Mouse (Mus musculus) midbrain, embryonic 16.5 days (tissue): ENCODE measurements around the gene Tnfrsf14. TPM values are rescaled to one million over a fixed set of nuclear protein-coding genes. Genes with fewer than 3 reads are reported as not detected.

Experiments used
- ATAC-seq: fragments of 200-750 bp; cut with Nextera tagmentation; 2 replicates; pipeline ENCODE4 v1.8.0; 2017; ENCODE audit warnings: moderate TSS enrichment
- H3K27ac ChIP-seq: fragments of 300-500 bp; sonication (generic); 2 replicates; pipeline ENCODE4 v1.5.1; 2014; ENCODE audit warnings: mild to moderate bottlenecking, low read length, mixed read lengths
- H3K27me3 ChIP-seq: fragments of 300-500 bp; sonication (generic); 2 replicates; pipeline ENCODE4 v1.6.1; 2014; ENCODE audit warnings: low read depth, low read length, mixed read lengths; ENCODE audit not compliant: control insufficient read depth, insufficient read depth
- H3K36me3 ChIP-seq: fragments of 300-500 bp; sonication (generic); 2 replicates; pipeline ENCODE4 v1.6.1; 2014; ENCODE audit warnings: mild to moderate bottlenecking, low read length, moderate library complexity, mixed read lengths; ENCODE audit not compliant: control insufficient read depth, insufficient read depth
- H3K4me1 ChIP-seq: fragments of 300-500 bp; sonication (generic); 2 replicates; pipeline ENCODE4 v1.6.1; 2014; ENCODE audit warnings: mild to moderate bottlenecking, low read length, mixed read lengths; ENCODE audit not compliant: control insufficient read depth, insufficient read depth
- H3K4me2 ChIP-seq: fragments of 300-500 bp; sonication (generic); 2 replicates; pipeline ENCODE4 v1.6.1; 2014; ENCODE audit warnings: mild to moderate bottlenecking, low read length, mixed read lengths
- H3K4me3 ChIP-seq: fragments of 300-500 bp; sonication (generic); 2 replicates; pipeline ENCODE4 v1.5.1; 2014; ENCODE audit warnings: low read depth, mild to moderate bottlenecking, low read length, moderate library complexity, mixed read lengths
- H3K9ac ChIP-seq: fragments of 300-500 bp; sonication (generic); 2 replicates; pipeline ENCODE4 v1.6.1; 2014; ENCODE audit warnings: low read depth, low read length, mixed read lengths
- H3K9me3 ChIP-seq: fragments of 300-500 bp; sonication (generic); replicated peaks from 2 replicates; pipeline ENCODE4 v1.6.1; 2014; ENCODE audit warnings: mild to moderate bottlenecking, low read length, mixed read lengths; ENCODE audit not compliant: control insufficient read depth, poor library complexity, severe bottlenecking
- WGBS: fragments of 180-500 bp; shearing (Covaris S2); extraction: QIAGEN DNeasy Blood & Tissue Kit; methylation state at CpG from one replicate; pipeline ENCODE4 v1.1.7; 2014; 5-methylcytosine and 5-hydroxymethylcytosine counted together
- polyA plus RNA-seq: library from polyadenylated mRNA; unstranded; fragments of >200 nt; fragmentation: Nextera tagmentation; extraction: Ambion mirVana; gene quantifications from 2 replicates; pipeline ENCODE4 v1.2.1, GENCODE M21; 2015

Gene Tnfrsf14
- polyA plus RNA-seq, 1 experiment from 2014 or later = not detected

- Histone ChIP-seq H3K4me2 (no peak overlapping the region), H3K9ac (no peak overlapping the region), H3K4me1 (peaks cover 32% of the 10 kb centered on the region), H3K36me3 (no peaks in the 10 kb centered on the region), H3K4me3 (no peak overlapping the region), H3K9me3 (no peaks in the 10 kb centered on the region), H3K27ac (no peak overlapping the region), H3K27me3 (peaks cover 7% of the 10 kb centered on the region; the same call in 1 of the 2 replicates)
- WGBS = 29% methylated on average over 9 of the region's 9 CpGs
- no peak for ATAC-seq
These were observed 28.2 kb upstream of the Tnfrsf14 start for GRCm38 (mm10) chr4:154956604-154957003.

GRCm38 (mm10) chr4:154952461-154953241 lies 24.3 kb upstream of the Tnfrsf14 start:
- Histone ChIP-seq H3K4me1 (peaks cover 10% of the 10 kb centered on the region; the same call in 1 of the 2 replicates), H3K36me3 (no peaks in the 10 kb centered on the region), H3K27ac (no peak overlapping the region), H3K27me3 (peaks cover 3% of the 10 kb centered on the region; the same call in 1 of the 2 replicates), H3K4me3 (no peak overlapping the region), H3K9me3 (no peaks in the 10 kb centered on the region), H3K9ac (peak overlapping the region; percentile 16), H3K4me2 (peak overlapping the region; percentile 36)
- 1% methylated on average over 26 of the region's 26 CpGs for WGBS
- peak; percentile 34; the same call in 1 of the 2 replicates for ATAC-seq

GRCm38 (mm10) chr4:154949589-154949982 lies 21.2 kb upstream of the Tnfrsf14 start:
- H3K36me3 ChIP-seq = no peaks in the 10 kb centered on the region
- peaks cover 14% of the 10 kb centered on the region for H3K4me1 ChIP-seq
- H3K9me3 ChIP-seq = no peaks in the 10 kb centered on the region
- H3K4me3 ChIP-seq = 0 out of 2 replicates have a peak overlapping the region, but pooled peaks have one; percentile 7
- 4% methylated on average over 16 of the region's 16 CpGs for WGBS
- no peak overlapping the region for H3K9ac ChIP-seq
- H3K27me3 ChIP-seq = peaks cover under 1% of the 10 kb centered on the region; the same call in 1 of the 2 replicates
- peak overlapping the region; percentile 76; the same call in 1 of the 2 replicates for H3K27ac ChIP-seq
- H3K4me2 ChIP-seq = peak overlapping the region; percentile 13; the same call in 1 of the 2 replicates
- no peak for ATAC-seq

GRCm38 (mm10) chr4:154948940-154949588 lies 20.7 kb upstream of the Tnfrsf14 start:
- Histone ChIP-seq H3K9me3 (no peaks in the 10 kb centered on the region), H3K4me2 (0 out of 2 replicates have a peak overlapping the region, but pooled peaks have one; percentile 13), H3K9ac (no peak overlapping the region), H3K4me3 (0 out of 2 replicates have a peak overlapping the region, but pooled peaks have one; percentile 7), H3K27me3 (no peaks in the 10 kb centered on the region; the same call in 1 of the 2 replicates), H3K36me3 (no peaks in the 10 kb centered on the region), H3K4me1 (peaks cover 14% of the 10 kb centered on the region), H3K27ac (peak overlapping the region; percentile 76)
- 33% methylated on average over 6 of the region's 6 CpGs for WGBS
- ATAC-seq = no peak

- H3K9me3 ChIP-seq = no peaks in the 10 kb centered on the region
- 35% methylated on average over 14 of the region's 14 CpGs for WGBS
- H3K4me1 ChIP-seq = peaks cover 14% of the 10 kb centered on the region
- H3K4me3 ChIP-seq = no peak overlapping the region
- H3K9ac ChIP-seq = no peak overlapping the region
- H3K36me3 ChIP-seq = no peaks in the 10 kb centered on the region
- ATAC-seq = peak; percentile 69
- H3K27ac ChIP-seq = peak overlapping the region; percentile 76
- H3K4me2 ChIP-seq = no peak overlapping the region
- H3K27me3 ChIP-seq = no peaks in the 10 kb centered on the region; the same call in 1 of the 2 replicates
These were observed 19.9 kb upstream of the Tnfrsf14 start for GRCm38 (mm10) chr4:154948066-154948939.

GRCm38 (mm10) chr4:154946319-154946718 lies 18.0 kb upstream of the Tnfrsf14 start:
- Histone ChIP-seq H3K4me2 (peak overlapping the region; percentile 64), H3K27me3 (no peaks in the 10 kb centered on the region), H3K27ac (peak overlapping the region; percentile 74), H3K9me3 (no peaks in the 10 kb centered on the region), H3K4me3 (peak overlapping the region; percentile 35), H3K36me3 (no peaks in the 10 kb centered on the region), H3K4me1 (peaks cover 12% of the 10 kb centered on the region), H3K9ac (peak overlapping the region; percentile 60)
- under 1% methylated on average over 8 of the region's 8 CpGs for WGBS
- ATAC-seq = peak; percentile 83

- H3K9ac ChIP-seq = no peak overlapping the region
- ATAC-seq = peak; percentile 62; the same call in 1 of the 2 replicates
- no peaks in the 10 kb centered on the region for H3K36me3 ChIP-seq
- H3K4me1 ChIP-seq = peaks cover 12% of the 10 kb centered on the region
- no peaks in the 10 kb centered on the region for H3K9me3 ChIP-seq
- no peak overlapping the region for H3K4me3 ChIP-seq
- no peak overlapping the region for H3K4me2 ChIP-seq
- no peak overlapping the region for H3K27ac ChIP-seq
- no peaks in the 10 kb centered on the region for H3K27me3 ChIP-seq
- 16% methylated on average over 2 of the region's 2 CpGs for WGBS
These were observed 15.8 kb upstream of the Tnfrsf14 start for GRCm38 (mm10) chr4:154944121-154944590.

GRCm38 (mm10) chr4:154943323-154944039 lies 15.1 kb upstream of the Tnfrsf14 start:
- no peak for ATAC-seq

More at GRCm38 (mm10) chr4:154943323-154944039, 15.1 kb upstream of the Tnfrsf14 start:
- Histone ChIP-seq H3K9ac (no peak overlapping the region), H3K4me2 (no peak overlapping the region), H3K36me3 (no peaks in the 10 kb centered on the region), H3K4me1 (peaks cover 12% of the 10 kb centered on the region), H3K4me3 (no peak overlapping the region), H3K27ac (no peak overlapping the region), H3K27me3 (no peaks in the 10 kb centered on the region), H3K9me3 (no peaks in the 10 kb centered on the region)
- 88% methylated on average over 6 of the region's 6 CpGs for WGBS
